ENCODE assay signal across 8 mouse cellular contexts in the genomic region with DNA sequence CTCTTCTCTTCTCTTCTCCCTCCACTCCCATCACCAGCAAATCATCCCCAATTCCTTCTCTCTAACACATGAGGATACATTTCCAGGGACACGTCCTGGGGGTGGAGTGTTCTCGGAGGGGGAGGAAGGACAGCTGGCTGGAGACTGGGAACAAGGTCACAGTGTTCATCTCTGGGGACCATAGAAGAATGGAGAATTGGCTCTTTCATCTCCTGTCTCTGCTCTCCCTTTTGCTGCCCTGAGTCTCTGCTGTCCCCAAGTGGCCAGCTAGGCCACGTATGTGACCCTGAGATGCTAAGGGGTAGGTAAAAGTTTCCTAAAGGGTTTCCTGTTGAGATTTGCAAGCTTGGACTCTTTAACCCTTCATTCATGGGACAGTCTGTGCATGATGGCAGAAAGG.
DNase-seq lines count a peak whose midpoint lies in the region; ATAC-seq and TF ChIP-seq lines count a peak whose summit lies in the region.

No protein-coding gene starts in this region.

- ATAC-seq in kidney, embryonic 14.5 days (ENCODE audit: low FRiP score, low TSS enrichment) = no peak
- ATAC-seq in CD4-positive, CD25-positive, alpha-beta regulatory T cell, adult 4 months = no peak
- ATAC-seq in activated CD4-positive, CD25-positive, alpha-beta regulatory T cell, adult 4 months = no peak

- no peak overlapping the region for H3K4me3 ChIP-seq in kidney, embryonic 14.5 days (ENCODE audit: low read length)
- no peak overlapping the region for H3K4me3 ChIP-seq in kidney, adult 2 months (ENCODE audit: insufficient read depth, low read depth, low read length)

- no peak overlapping the region for H3K27ac ChIP-seq in kidney, embryonic 14.5 days (ENCODE audit: low read depth, low read length)
- H3K27ac ChIP-seq in kidney, adult 2 months (ENCODE audit: insufficient read depth, low read depth, low read length) = no peak overlapping the region

- H3K4me1 ChIP-seq in kidney, embryonic 14.5 days (ENCODE audit: control insufficient read depth, insufficient read depth, low read length) = peaks cover 17% of the 10 kb centered on the region
- H3K4me1 ChIP-seq in kidney, adult 2 months (ENCODE audit: control insufficient read depth, insufficient read depth, low read length) = no peaks in the 10 kb centered on the region

- peak; percentile 37 for DNase-seq in kidney, adult 11 months
- DNase-seq in adrenal gland, adult 8-10 months = peak; percentile 45
- peak; percentile 45 to 49 for DNase-seq in frontal cortex, postnatal 10 days (ENCODE audit: low spot score in 2 of 2)
- peak; percentile 64 for DNase-seq in kidney, adult 2 months
- DNase-seq in lung, postnatal 14 days = peak; percentile 36

- 6% methylated on average over 3 of the region's 3 CpGs for WGBS in kidney, embryonic 14.5 days
- 24% methylated on average over 3 of the region's 3 CpGs for WGBS in kidney, adult 2 months

- TF ChIP-seq POLR2A in kidney, adult 2 months (IDR thresholded peaks at IDR 0.05; ENCODE audit: low read depth, low read length) = no peak

- H3K9ac ChIP-seq in kidney, embryonic 14.5 days (ENCODE audit: low read depth, low read length) = no peak overlapping the region

- peak; percentile 68 for TF ChIP-seq CTCF in kidney, adult 2 months (conservative IDR thresholded peaks at IDR 0.05; ENCODE audit: insufficient read depth, insufficient read length, low read depth, low read length)

- no peak overlapping the region for H3K4me2 ChIP-seq in kidney, embryonic 14.5 days (replicated peaks; ENCODE audit: low read depth, low read length)

- no peaks in the 10 kb centered on the region for H3K9me3 ChIP-seq in kidney, embryonic 14.5 days (ENCODE audit: control insufficient read depth, low read length)

- no peaks in the 10 kb centered on the region for H3K27me3 ChIP-seq in kidney, embryonic 14.5 days (ENCODE audit: control insufficient read depth, insufficient read depth, low read length)
- no peaks in the 10 kb centered on the region for H3K27me3 ChIP-seq in kidney, adult 2 months (replicated peaks; ENCODE audit: control insufficient read depth, insufficient read depth, low read length)

- no peaks in the 10 kb centered on the region for H3K36me3 ChIP-seq in kidney, embryonic 14.5 days (ENCODE audit: control insufficient read depth, insufficient read depth, low read length)
- H3K36me3 ChIP-seq in kidney, adult 2 months (ENCODE audit: control insufficient read depth, insufficient read depth, low read length) = no peaks in the 10 kb centered on the region
